Mouse (Mus musculus) ES-E14 (cell line): ENCODE data around the gene Vps54.
"Not testable (repeated sequence)": the region's sequence is repeated elsewhere in the genome, so short reads cannot be mapped to it uniquely, and the experiment has no call there.

Source experiments
- HCFC1 ChIP-seq: IDR thresholded peaks from 2 replicates; pipeline ENCODE4 v1.6.1; 2012; ENCODE audit warnings: low read length, inconsistent platforms, borderline replicate concordance; ENCODE audit not compliant: insufficient read depth
- MAFK ChIP-seq: IDR thresholded peaks from 2 replicates; pipeline ENCODE4 v1.6.1; 2014; ENCODE audit warnings: mild to moderate bottlenecking, low read depth, low read length, inconsistent platforms; ENCODE audit not compliant: insufficient read depth
- ZC3H11A ChIP-seq: IDR thresholded peaks from 2 replicates; pipeline ENCODE4 v1.6.1; 2012; ENCODE audit warnings: low read depth, mild to moderate bottlenecking, inconsistent platforms, low read length, borderline replicate concordance
- ZNF384 ChIP-seq: IDR thresholded peaks from 2 replicates; pipeline ENCODE4 v1.6.1; 2012; ENCODE audit warnings: low read depth, low read length, inconsistent platforms

DNA sequence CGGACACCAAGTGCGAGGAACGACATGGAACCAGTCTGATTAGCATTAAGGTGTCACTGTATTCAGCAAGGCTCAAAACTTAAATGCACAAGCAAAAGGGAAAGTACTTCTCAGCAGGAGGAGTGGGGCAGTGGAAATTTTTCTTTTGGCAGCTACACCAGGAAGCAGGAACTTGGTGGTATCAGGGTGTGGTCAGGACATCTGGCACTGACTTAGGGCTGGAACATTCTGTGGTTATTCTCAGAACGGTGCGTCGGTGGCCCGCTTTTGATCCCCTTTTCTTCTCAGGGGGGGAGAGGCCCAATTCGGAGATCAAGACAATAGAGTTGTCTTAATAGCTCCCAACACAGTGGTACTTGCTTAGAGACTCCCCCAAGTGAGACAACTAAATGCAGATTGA lies 47.3 kb upstream of the Vps54 start:
- TF ChIP-seq ZC3H11A, ZNF384, MAFK, HCFC1: not testable (repeated sequence)
